Mouse (Mus musculus): Measurements from ENCODE around the gene Smcp. TPM values are rescaled to one million over a fixed set of nuclear protein-coding genes. Genes with fewer than 3 reads are reported as not detected.

Gene Smcp
- total RNA-seq, 2 experiments from 2014 or later, result not detected

Other genes with a start within 250 kb of the Smcp start
- not detected for gene Sprr2d, start 249.9 kb downstream of the Smcp start, total RNA-seq (2021)
- not detected for gene Sprr2e, start 236.9 kb downstream of the Smcp start, total RNA-seq (2021)
- not detected for gene Sprr2f, start 223.8 kb downstream of the Smcp start, total RNA-seq (2021)
- gene Sprr2h, start 203.3 kb downstream of the Smcp start, total RNA-seq (2021), result not detected
- not detected for gene Sprr2i, start 181.0 kb downstream of the Smcp start, total RNA-seq (2021)
- not detected for gene Sprr2j-ps, start 170.9 kb downstream of the Smcp start, total RNA-seq (2021)
- 1 to 10 TPM; 1.2 to 3.7 TPM for gene Gm9774, start 159.6 kb downstream of the Smcp start, total RNA-seq (2021)
- not detected for gene Sprr2k, start 156.4 kb downstream of the Smcp start, total RNA-seq (2021)
- gene Sprr1b, start 150.2 kb downstream of the Smcp start, total RNA-seq (2021), result not detected
- gene Sprr3, start 130.3 kb downstream of the Smcp start, total RNA-seq (2021), result not detected
- gene Sprr1a, start 103.1 kb downstream of the Smcp start, total RNA-seq (2021), result not detected
- gene Sprr4, start 88.5 kb downstream of the Smcp start, total RNA-seq (2021), result not detected
- not detected for gene 2310046K23Rik, start 54.5 kb downstream of the Smcp start, total RNA-seq (2021)
- gene Ivl, start 15.3 kb downstream of the Smcp start, total RNA-seq (2021), result not detected
- not detected for gene 2210017I01Rik, start 18.5 kb upstream of the Smcp start, total RNA-seq (2021)
- gene Lce6a, start 32.7 kb upstream of the Smcp start, total RNA-seq (2021), result not detected
- gene Lce1a1, start 59.3 kb upstream of the Smcp start, total RNA-seq (2021), result not detected
- not detected for gene Lce1b, start 67.9 kb upstream of the Smcp start, total RNA-seq (2021)
- gene Lce1a2, start 81.3 kb upstream of the Smcp start, total RNA-seq (2021), result not detected
- gene Lce1c, start 90.2 kb upstream of the Smcp start, total RNA-seq (2021), result not detected
- gene Lce1d, start 98.2 kb upstream of the Smcp start, total RNA-seq (2021), result not detected
- not detected for gene Lce1e, start 120.1 kb upstream of the Smcp start, total RNA-seq (2021)
- not detected for gene Lce1f, start 131.4 kb upstream of the Smcp start, total RNA-seq (2021)
- gene Gm38119, start 150.1 kb upstream of the Smcp start, total RNA-seq (2021), result not detected
- not detected for gene Lce1g, start 163.3 kb upstream of the Smcp start, total RNA-seq (2021)
- not detected for gene Lce1h, start 176.1 kb upstream of the Smcp start, total RNA-seq (2021)
- gene Lce1i, start 189.9 kb upstream of the Smcp start, total RNA-seq (2021), result not detected
- not detected for gene Lce1j, start 201.5 kb upstream of the Smcp start, total RNA-seq (2021)
- gene Lce1k, start 218.9 kb upstream of the Smcp start, total RNA-seq (2021), result not detected
- gene Kprp, start 238.2 kb upstream of the Smcp start, total RNA-seq (2021), result not detected

Measured in layer of hippocampus, postnatal 36 days (tissue).